Mouse (Mus musculus) frontal cortex, adult 2 months (tissue): ENCODE data around the gene Pithd1. TPM values are rescaled to one million over a fixed set of nuclear protein-coding genes. Genes with fewer than 3 reads are reported as not detected.
"Not testable (repeated sequence)": the region's sequence is repeated elsewhere in the genome, so short reads cannot be mapped to it uniquely, and the experiment has no call there.

Source experiments
- DNase-seq, 2 experiments: peaks; one replicate each; pipeline ENCODE4 v3.0.0; 2022; ENCODE audit warnings: low spot score in 1 of 2; ENCODE audit errors: extremely low spot score in 1 of 2
- polyA plus RNA-seq: library from polyadenylated mRNA; depleted of rRNA; stranded (reverse); fragments of >200 nt; gene quantifications from 2 replicates; pipeline ENCODE4 v1.2.3, GENCODE M21; 2012

Gene Pithd1
- polyA plus RNA-seq, 1 experiment, result 107 TPM

DNA sequence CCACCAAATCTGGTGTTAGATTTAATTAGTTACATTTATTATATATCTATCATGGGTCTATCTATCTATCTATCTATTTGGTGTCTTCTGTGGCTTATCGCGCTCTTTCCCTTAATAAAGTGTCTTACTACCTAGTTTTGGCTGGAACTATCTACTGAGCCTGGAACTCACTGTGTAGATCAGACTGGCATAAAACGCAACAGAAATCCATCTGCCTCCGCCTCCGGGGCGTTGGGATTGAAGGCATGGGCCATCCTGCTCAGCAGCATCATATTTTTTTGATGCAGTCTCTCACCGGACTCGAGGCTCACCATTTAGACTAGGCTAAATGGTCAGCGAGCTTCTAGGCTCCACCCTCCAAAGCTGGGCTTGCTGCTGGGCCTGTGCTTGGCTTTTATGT is 650 bp upstream of the Pithd1 start:
- DNase-seq, result no peak

DNA sequence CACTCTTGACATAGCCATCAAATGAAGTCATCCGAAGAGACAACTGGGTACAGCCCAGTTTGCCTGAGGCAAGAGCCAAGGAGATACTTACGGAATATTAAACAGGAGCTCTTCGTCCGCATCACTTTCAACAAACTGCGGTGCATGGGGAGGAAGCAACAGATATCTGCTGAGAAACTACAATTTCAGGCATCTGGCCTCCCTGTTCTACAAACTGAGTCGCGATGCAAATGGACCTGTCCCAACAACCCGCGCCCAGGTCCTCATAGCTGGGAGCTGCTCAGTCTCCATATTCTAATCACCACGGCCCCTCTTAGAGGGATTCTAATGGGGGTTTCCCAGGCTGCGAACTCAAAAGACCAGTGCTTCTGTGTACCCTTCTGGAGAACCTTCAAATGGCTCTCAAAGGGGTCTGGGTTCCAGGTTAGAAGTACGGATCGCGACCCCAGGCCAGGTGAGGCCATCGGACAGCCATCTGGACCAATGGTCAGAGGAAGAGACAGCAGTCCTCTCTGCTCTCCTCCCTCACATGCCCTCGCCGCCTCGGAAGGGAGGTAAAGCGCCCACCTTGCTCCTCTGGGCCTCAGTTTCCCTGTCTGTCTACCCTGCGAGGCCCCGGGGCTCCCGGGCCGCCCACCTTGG is 642 bp downstream of the Pithd1 start:
- DNase-seq, result no peak

DNA sequence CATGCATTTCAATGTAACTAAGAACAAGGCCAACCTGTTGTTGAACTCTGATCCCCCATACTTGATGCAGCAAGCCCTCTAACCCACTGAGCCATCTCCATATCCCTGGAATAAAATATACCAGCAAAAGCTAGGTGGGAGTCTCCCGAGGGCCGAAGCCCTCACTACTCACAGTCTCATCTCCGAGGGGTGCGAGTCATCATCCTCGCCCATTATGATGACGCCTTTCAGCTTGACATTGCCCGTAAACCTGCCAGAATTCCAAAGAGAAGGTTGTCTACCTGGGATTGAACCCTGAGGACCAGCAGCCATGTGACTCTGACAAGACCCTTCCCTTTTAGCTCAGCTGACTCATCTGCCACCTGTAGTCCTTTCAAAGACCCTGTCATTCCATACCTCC is 1.3 kb downstream of the Pithd1 start:
- no peak for DNase-seq

DNA sequence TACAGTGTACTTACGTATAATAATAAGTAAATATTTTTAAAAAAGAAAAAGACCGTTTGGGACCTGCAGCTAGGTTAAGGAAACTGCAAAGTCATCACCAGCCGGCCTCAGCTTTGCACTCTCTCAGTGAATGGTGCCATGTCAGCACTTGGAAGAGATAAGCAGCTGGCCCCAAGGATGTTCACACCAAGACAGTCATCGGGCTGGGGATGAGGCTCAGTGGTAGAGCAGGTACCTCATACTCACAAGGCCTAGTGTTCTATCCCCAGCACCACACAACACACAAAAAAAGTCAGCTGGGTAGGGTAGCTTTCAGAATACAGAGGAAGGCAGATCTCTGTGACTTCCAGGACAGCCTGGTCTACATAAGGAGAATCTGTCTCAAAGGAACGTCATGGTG is 1.9 kb downstream of the Pithd1 start:
- no peak for DNase-seq

DNA sequence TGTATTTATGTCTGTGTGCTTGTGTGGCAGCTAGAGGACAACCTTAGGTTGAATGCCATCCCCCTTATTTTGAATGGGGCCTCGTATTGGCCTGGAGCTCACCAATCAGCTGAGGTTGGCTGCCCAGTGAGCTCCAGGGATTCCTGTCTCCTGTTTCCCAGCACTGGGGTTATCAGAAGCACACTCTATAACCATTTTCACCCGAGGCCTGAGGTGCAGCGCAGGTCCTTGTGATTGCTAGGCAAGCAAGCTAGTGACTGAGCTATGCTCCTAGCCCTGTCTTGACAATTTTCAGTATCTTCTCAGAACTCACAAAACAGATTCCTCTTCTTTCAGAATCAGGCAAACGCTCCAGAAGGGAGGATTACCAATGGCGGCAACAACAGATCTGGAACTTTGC is 2.5 kb downstream of the Pithd1 start:
- DNase-seq, result no peak

DNA sequence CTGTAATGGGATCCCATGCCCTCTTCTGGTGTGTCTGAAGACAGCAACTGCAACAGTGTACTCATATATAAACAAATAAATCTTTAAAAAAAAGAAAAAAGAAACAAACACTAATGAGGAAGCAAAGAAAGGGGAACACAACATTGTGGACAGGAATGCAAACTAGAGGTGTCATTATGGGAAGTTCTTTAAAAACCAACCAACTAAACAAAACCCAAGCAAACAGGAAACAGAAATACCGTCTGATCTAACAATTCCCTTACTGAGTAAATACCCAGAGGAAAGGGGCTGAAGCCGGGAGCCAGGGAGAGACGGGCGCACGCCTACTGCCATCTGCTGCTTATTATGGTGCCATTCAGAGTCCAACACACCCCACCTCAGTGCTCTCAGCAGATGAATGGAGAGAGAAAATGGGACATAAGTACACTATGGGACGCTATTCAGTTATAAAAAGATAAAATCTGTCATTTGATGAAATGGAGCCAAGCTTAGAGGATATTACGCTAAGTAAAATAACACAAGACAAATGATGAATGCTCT is 5.5 kb downstream of the Pithd1 start:
- DNase-seq, result peak in 1 of 2 experiments; percentile 80

DNA sequence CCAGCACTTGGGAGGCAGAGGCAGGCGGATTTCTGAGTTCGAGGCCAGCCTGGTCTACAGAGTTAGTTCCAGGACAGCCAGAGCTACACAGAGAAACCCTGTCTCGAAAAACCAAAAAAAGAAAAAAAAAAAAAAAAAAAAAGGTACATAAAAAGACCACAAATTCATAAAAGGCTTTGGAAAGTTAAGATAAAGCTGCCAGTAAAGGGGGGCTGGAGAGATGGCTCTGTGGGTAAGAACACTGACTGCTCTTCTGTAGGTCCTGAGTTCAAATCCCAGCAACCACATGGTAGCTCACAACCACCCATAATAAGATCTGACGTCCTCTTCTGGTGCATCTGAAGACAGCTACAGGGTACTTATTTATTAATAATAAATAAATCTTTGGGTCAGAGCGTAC is 6.8 kb downstream of the Pithd1 start:
- DNase-seq, result not testable (repeated sequence)

DNA sequence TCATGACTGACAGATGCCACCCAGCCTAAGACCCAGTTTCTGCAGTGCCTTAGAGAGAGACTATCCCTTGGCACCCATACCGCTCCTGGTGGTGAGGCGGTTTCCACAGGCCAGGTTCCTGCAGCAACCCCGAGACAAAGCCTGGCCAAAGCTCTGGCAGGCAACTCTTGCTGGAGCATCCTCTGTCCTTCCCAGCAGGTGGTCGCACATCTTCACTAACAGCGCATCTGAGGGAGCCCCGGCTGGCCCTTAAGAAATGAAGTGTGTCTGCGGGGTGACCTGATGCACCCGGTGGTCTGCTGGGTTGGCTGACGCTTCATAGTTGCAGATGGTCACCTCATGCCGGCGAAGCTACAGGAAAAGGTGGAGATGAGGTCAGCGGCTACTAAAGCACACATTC is 10.9 kb downstream of the Pithd1 start:
- DNase-seq, result no peak

DNA sequence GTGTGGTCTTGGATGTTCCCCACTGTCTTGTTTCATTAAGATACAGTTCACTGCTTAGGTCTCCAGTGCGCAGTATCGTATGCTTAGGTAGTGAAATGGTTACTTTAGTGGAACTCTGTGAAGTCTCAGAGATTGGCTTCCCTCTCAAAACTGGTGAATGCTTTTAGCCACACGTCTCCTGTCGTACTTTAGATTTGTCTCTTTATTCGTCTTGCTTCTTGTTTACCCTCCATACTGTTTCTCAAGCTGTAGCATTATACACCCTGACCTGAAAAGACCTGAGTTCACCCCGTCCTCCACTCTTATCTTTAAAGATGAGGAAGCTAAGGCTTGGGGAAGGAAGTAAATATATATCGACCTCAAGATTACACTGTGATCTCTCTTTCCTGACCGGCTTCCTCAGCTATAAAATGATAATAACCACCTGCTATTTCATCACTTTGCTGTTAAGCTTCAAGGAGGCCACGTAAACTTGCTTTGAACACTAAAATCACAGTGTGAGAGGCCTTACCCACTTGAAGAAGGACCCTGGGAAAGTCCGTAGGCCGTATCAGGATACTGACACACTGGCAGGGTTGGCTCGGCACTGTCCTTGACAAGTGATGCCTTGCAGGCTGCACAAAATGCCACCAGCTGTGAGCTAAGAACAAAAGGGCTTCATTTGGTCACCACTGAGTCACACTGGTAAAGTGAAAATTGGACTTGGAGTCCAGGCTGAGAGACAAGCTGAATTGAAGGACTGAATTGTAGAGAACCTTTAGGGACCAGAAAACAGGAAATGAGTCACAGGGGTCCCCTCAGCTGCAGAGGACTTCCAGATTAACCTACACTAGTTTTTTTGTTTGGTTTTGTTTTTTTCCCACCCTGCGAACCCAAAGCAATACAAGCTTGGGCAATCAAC is 13.9 kb downstream of the Pithd1 start:
- DNase-seq, result no peak

DNA sequence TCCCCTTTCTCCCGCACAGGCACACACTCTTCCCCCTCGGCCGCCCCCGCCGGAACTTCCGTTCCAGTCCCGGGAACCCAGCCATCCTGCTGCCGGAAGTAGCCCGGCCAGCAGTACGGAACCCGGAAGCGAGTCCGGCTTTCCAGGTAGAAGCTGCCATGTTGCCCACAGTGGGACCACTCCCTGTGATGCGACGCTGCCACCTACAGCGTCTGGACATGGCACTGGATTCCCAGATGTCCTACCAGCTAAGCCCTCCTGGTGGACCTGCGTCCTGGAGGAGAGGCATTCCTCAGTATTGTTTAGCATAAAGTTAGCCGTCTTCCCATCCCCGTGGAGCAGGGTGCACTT is 14.5 kb downstream of the Pithd1 start, which contains the start of gene Lypla2:
Lypla2 (minus strand) TSS at position 71 of the 351 bp plus-strand sequence.
- peak; percentile 83 to 94 for DNase-seq

DNA sequence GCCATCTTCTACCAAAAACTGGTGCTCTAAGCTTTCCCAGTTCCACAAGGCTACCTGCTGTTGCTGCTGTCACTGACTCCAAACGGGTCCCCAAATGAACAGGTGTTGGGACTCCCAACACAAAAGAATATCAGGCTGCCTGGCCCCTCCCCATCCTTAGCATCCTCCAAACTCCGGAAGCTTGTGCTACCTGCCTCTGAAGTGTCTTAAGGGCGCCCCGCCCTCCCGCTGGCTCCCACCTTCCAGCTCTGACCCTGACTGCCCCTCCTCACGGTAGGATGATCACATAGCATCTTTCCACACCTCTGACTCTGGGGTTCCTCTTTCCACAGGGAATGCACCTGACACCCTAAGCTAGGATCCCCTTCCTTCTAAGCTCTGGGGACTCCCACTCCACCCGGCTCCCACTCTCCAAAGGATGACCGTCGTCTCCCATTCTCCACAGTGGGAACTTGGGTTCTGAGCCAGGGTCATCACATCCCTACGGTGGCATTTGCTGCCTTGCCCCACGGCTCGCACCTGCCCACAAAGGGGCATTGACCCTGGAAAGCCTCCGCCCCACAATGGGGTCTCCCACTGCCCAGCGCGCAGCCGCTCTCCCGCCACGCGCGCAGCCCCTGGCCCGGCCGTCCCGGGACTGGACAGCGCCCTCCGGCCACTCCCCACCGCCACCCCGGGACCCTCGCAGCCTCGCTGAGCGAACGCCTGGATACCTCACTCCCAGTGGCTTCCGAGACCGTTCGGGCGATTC is 15.1 kb downstream of the Pithd1 start:
- no peak for DNase-seq

DNA sequence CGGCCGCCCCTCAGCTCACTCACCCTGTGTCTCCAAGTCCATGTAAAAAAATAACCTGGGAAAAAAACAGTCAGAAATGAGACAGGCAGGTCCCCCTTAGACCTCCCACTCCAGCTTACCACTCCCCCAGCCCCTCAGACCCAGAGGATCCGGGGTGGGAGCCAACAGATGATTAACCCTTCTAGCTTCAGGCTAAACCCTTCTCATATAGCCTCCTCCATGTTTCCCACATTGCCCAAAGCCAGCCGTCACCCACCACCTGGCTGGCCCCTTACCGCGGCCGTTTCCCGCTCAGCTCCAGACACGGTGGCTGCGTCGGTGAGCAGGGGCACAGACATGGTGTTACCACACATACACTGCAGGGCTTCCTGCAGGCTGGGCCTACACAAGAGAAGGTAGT is 16.5 kb downstream of the Pithd1 start:
- no peak for DNase-seq

DNA sequence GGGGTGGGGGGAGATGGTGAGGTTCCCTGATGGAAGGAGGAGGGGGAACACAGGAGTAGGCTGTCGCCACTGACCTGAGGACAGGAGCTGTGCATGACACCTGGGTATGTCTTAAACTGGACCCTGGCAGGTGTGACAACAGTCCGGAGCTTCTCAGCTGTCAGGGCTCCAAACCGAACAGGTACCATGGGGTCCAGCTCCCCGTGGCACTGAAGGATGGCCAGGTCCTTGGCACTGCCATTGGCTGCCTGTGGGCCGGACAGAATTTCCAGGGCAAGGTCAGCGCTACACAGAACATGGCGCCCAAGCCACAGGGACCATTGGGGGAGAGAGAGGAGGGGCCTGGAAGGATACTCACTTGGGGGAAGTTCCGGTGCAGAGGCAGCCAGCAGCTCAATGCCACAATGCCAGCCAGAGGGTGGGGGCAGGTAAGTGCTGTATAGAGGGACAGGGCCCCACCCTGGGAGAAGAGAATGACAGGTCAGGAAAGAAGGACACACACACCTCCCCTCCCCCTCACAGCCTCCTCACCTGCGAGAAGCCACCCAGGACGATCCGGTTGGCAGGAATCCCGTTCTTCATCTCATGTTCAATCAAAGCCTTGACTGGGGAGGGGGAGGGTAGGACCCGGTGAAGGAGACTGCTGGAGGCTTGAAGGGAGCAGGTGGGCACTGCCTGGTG is 17.9 kb downstream of the Pithd1 start:
- DNase-seq, result no peak

DNA sequence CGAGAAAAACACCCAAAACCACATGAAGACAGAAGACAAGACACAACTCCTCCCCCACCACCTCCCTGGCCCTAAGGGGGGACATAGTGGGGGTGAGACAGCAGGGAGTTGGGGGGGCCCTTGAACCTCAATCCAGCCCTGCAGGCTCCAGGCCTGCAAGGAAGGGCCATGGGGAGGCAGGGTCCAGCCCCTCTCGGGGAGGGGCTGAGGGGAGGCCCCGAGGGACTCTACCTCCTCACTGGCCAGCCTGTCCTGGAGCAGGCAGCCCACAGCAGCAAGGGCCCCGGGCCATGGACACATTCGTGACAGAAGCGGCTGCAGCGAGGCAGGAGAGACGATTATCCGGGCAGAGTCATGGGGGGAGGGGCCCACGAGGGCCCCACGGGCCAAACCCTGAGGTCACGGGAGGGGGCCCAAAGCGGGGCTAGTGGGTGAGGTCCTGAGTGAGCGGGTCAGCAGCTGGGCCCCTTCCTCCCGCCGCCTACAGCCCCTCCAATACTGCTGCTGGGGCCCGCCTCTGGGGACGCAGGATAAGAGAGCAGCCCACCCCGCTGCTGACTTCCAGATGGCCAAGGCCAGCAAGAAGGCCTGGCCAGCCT is 18.7 kb downstream of the Pithd1 start:
- no peak for DNase-seq

DNA sequence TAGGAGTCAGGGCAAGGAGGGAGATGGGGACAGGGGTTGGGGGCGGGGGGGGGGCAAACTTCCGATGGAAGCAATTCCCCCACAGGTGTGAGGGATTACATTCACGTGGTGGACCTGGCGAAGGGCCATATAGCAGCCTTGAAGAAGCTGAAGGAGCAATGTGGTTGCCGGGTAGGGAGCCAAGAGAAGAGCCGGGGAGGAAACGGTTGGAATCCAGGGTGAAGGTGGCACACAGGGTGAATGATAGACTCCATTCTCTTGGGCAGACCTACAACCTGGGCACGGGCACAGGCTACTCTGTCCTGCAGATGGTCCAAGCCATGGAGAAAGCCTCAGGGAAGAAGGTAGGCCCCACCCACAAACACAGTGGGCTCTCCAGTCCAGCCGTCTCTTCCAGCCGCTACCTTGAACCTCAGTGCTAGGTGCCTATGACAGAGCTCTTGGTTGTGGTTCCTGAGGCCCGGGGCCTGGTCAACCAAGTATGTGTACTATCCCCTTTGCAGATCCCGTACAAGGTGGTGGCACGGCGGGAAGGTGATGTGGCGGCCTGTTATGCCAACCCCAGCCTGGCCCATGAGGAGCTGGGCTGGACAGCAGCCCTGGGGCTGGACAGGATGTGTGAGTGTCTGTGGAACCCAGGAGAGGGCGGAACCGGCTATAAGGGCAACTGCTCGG is 19.8 kb downstream of the Pithd1 start:
- DNase-seq, result no peak

DNA sequence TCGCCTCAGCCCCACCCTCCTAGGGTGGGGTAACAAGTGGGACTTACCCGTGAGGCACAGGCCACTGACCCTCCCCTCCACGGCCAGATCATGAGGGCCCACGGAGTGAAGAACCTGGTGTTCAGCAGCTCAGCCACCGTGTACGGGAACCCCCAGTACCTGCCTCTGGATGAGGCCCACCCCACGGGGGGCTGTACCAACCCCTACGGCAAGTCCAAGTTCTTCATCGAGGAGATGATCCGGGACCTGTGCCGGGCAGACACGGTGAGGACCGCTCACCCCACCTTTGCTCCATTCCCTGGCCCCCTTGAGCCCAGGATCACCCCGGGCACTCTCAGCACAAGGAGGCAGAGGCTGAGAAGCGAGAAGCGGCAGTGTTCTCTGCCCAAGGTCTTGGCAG is 20.8 kb downstream of the Pithd1 start:
- no peak for DNase-seq

DNA sequence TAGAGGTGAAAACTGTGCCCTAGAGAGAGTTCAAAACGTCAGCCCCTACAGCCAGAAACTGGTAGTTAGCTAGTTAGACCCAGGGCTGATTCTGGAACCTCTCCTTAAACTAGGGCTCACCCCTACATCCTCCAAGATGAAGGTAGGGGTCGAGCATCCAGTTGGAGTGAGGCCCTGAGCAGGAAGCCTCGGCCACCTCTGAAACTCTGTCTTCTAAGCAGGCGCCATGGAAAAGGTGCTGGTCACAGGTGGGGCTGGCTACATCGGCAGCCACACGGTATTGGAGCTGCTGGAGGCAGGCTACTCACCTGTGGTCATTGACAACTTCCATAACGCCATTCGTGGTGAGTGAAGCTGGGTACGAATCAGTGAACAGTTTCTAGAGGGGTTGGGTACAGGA is 22.0 kb downstream of the Pithd1 start:
- DNase-seq, result no peak

DNA sequence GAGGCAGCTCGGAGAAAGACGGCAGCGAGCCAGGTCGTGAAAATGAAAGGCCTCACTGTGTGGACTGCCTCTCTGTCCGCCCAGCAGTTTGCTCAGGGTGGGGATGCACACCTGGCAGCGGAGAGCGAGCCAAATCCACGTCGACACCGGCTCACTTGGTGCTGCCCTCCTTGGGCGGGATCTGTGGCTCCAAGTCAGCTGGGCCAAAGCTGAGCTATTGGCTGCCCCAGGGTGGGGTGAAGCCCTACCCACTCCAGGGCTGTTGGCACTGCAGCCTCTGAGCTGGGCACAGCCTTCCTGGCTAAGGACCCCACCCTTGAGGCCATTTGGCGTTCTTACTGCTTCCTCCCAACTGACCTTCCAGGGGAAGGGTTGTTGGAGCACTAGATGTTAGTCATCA is 22.6 kb downstream of the Pithd1 start:
- peak in 1 of 2 experiments; percentile 53 for DNase-seq

DNA sequence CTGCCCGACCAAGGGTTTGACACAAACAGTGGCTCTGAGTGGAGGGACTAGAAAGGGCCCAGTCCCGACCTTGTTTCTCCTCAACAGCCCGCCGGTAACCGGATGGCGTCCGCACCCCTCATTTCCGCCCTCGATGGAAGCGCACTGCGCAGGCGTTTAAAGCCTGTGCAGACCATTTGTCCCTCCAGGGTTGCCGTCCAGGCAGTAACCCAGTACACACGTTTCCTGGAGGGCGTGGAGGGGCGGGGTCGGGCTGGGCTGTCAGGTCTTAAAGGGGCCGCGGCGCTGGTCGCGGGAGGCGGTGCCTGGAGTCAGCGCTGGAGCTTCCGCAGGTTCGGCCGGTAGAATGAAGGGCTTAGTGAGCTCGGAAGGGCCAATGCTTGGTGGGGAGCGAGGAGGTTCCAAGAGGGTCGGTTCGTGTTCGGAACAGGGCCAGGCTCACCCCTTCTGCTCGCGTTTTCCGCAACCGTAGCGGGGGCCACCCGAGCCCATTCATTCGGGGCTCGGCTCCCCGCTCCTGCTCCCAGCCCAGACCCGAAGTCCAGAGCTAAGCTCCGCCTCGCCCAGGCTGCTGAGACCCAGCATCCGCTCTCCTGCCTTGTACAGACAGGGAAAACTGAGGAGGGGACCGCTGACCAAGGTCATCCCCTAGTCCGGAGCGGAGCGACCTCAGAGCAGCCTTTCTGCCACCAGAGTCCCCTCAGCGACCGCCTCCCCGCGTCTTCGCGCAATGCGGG is 23.4 kb downstream of the Pithd1 start, which contains the start of gene Gale:
Gale (plus strand) TSS at position 271 of the 737 bp plus-strand sequence.
- DNase-seq, result peak; percentile 87 to 96
